Mouse (Mus musculus) neural tube, embryonic 10.5 days (tissue): Measurements from ENCODE around the gene Muc15.

ENCODE experiments used
- DNase-seq: peaks from one replicate; pipeline ENCODE4 v3.0.0-alpha.2; 2017; ENCODE audit warnings: low spot score; ENCODE audit errors: extremely low spot score

Muc15 gene

GRCm38 (mm10) chr2:110721290-110721753, at the start of gene Muc15:
Gene Muc15, plus strand, starts transcription at chr2:110721340.
- no peak for DNase-seq

GRCm38 (mm10) chr2:110709436-110709835, 11.7 kb upstream of the Muc15 start:
- DNase-seq = no peak

- no peak for DNase-seq
Measured at GRCm38 (mm10) chr2:110710055-110710720, 11.0 kb upstream of the Muc15 start.

GRCm38 (mm10) chr2:110719051-110719450, 2.1 kb upstream of the Muc15 start:
- no peak for DNase-seq

GRCm38 (mm10) chr2:110722208-110722607, 1.1 kb downstream of the Muc15 start:
- DNase-seq = no peak

- no peak for DNase-seq
Measured at GRCm38 (mm10) chr2:110726106-110726505, 5.0 kb downstream of the Muc15 start.

GRCm38 (mm10) chr2:110737236-110737635, 16.1 kb downstream of the Muc15 start:
- no peak for DNase-seq

GRCm38 (mm10) chr2:110737981-110738380, 16.8 kb downstream of the Muc15 start:
- DNase-seq = no peak

- DNase-seq = no peak
Measured at GRCm38 (mm10) chr2:110739781-110740180, 18.6 kb downstream of the Muc15 start.

GRCm38 (mm10) chr2:110740493-110740892, 19.4 kb downstream of the Muc15 start:
- no peak for DNase-seq

GRCm38 (mm10) chr2:110757556-110757955, 36.4 kb downstream of the Muc15 start:
- no peak for DNase-seq

GRCm38 (mm10) chr2:110759434-110759833, 38.3 kb downstream of the Muc15 start:
- DNase-seq = no peak

- no peak for DNase-seq
Measured at GRCm38 (mm10) chr2:110787396-110787795, 66.3 kb downstream of the Muc15 start.
